Mouse (Mus musculus): ENCODE measurements around the gene Dhps. TPM values are rescaled to one million over a fixed set of nuclear protein-coding genes. Genes with fewer than 3 reads are reported as not detected.

Dhps gene
- 10 to 100 TPM; 57.9 to 67.6 TPM for total RNA-seq (2021)
- long read RNA-seq, experiment 1, transcript Dhps-201 (9 exons, 1,333 nt) = major isoform, 52 of 65 reads
- long read RNA-seq, experiment 1, partial matches to known transcripts = 2 of 65 reads
- long read RNA-seq, experiment 1, other reads (novel, unspliced or antisense) = 10 of 65 reads
- long read RNA-seq, experiment 2, transcript Dhps-201 (9 exons, 1,333 nt) = major isoform, 28 of 46 reads
- long read RNA-seq, experiment 2, partial matches to known transcripts = 1 of 46 reads
- long read RNA-seq, experiment 2, other reads (novel, unspliced or antisense) = 15 of 46 reads

- peak; percentile 93 to 94 for DNase-seq (ENCODE audit: low spot score in 2 of 2)
- intact Hi-C loops (cut with DNase I) = no loop called here
Observed at GRCm38 (mm10) chr8:85071514-85072281, at the start of gene Dhps. TSS of gene Dhps (plus strand) at chr8:85071757.

- intact Hi-C loops (cut with DNase I) = no loop called here
- DNase-seq (ENCODE audit: low spot score in 2 of 2) = no peak
Observed at GRCm38 (mm10) chr8:85023846-85024245, 47.7 kb upstream of the Dhps start.

DNA sequence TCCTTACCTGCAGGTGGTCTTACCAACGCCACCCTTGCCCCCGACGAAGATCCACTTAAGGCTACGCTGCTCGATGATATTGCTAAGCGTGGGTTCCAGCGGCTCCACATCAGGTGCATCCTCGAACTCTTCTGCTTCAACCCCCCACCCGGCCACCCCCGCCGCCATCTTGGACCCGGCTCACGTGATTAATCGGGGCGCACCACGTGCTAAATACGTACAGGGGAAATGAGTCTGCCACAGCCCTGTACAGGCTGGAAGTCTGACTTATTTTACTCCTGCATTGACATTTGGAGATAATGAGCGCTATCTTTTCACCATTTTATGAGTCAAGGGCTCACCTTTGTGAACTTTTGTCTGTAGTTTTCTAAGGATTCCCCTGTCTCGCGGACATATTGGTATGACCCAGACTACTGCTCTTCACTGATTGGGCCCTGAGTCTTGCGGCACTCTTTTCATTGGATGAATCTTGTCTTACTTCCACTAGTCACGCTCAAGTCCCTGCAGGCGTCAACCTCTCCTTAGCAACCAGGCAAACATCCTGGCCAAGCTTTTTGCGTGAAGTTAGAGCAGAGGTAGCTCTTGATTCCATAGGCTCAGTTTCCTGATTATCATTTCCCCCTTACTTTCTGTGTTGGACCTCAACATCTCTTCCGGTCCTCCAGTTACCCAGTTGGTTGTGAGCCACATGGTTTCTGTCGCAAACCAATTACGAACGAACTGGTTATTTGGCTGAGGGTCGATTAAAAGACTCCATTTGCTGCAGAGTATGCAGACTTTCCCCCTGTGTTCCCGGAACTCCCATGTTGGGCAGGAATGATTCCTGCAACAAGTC lies 46.2 kb upstream of the Dhps start, which contains the start of gene Asna1:
TSS of gene Asna1 (minus strand) at position 184 of the 835 bp plus-strand sequence.
- intact Hi-C loops (cut with DNase I) = no loop called here
- DNase-seq (ENCODE audit: low spot score in 2 of 2) = peak; percentile 83 to 95

- DNase-seq (ENCODE audit: low spot score in 2 of 2) = peak; percentile 94 to 95
- intact Hi-C loops (cut with DNase I) = loop anchor here (2.0 kb wide), 1 partner anchor 52 kb away; no protein-coding TSS in a partner anchor
Observed at GRCm38 (mm10) chr8:85026670-85027515, 44.7 kb upstream of the Dhps start, which contains the start of gene Trir. TSS of gene Trir (plus strand) at chr8:85026823.

DNA sequence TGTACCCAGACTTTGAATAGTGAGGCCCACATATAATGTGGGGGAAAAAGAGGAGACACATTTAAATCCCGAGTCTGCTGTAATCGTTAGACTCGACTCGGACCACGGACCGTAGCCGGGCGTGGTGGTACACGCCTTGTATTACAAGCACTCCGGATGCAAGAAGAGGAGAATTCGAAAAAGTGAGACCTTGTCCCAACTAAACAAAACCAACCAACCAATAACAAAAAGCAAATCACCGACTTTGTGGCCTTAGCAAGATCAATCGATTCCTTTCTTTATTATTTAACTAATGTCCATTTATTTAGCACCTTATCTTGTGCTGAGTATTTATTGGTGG lies 44.1 kb upstream of the Dhps start:
- intact Hi-C loops (cut with DNase I) = loop anchor here (2.0 kb wide), 1 partner anchor 53 kb away; no protein-coding TSS in a partner anchor
- DNase-seq (ENCODE audit: low spot score in 2 of 2) = no peak

DNA sequence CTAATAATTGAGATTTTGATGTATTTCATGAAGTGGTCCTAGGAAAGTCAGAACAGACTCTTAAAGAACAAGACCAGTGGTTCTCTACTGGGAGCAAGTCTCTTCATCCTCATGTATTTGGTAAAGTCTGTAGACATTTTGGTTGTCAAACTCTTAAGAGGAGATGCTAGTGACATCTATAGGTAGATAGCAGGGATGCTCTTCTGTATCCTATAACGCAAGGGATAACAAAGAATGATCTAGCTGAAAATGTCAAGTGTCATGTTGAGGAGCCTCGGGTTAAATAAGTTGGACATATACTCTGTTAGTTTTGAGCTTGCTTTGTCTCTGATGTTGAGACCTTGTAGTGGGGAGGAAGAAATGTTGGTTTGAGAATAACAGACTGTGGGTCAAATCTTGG lies 43.6 kb upstream of the Dhps start:
- no peak for DNase-seq (ENCODE audit: low spot score in 2 of 2)
- intact Hi-C loops (cut with DNase I) = loop anchor here (2.0 kb wide), 1 partner anchor 53 kb away; no protein-coding TSS in a partner anchor

DNA sequence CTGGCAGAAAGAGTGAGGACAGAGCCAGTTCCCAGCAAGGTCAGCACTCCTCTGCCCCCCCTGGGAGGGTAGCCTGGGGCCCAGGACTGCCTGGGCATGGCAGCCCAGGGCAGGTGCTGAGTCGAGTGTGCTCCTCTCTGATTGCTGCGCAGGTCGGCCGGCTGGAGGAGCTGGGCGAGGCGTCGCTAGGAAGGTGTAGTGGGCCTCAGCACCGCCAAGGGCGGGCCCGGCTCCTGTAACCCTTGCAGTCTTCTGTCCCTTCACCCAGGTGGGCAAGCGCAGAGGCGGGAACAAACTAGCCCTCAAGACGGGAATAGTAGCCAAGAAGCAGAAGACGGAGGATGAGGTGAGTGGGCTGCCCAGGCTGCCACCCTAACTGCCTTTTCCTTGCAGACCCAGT lies 42.3 kb upstream of the Dhps start:
- intact Hi-C loops (cut with DNase I) = no loop called here
- no peak for DNase-seq (ENCODE audit: low spot score in 2 of 2)

GRCm38 (mm10) chr8:85032622-85033311 lies 38.8 kb upstream of the Dhps start:
- DNase-seq (ENCODE audit: low spot score in 2 of 2) = no peak
- intact Hi-C loops (cut with DNase I) = no loop called here

- intact Hi-C loops (cut with DNase I) = no loop called here
Observed at GRCm38 (mm10) chr8:85033867-85034266, 37.7 kb upstream of the Dhps start.

DNA sequence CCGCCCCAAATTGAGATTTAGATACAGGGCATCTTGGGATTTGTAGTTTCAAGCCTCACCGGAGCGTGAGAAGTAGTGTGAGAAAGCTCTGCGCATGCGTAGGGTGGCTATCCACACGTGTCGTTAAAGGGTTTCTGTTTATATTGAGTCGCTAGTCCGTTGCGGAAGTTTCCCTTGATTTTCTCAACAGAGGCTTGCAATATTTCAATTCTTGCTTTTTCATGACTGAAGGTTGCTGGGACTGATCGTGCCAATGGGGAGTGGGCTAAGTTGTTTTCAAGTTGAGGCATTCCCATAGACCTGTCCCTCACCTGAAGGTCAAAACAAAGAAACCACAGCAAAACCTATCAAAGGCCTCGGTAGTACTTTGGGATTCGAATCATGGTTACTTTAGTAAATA lies 36.8 kb upstream of the Dhps start:
- intact Hi-C loops (cut with DNase I) = no loop called here
- DNase-seq (ENCODE audit: low spot score in 2 of 2) = peak; percentile 84 to 85

More at GRCm38 (mm10) chr8:85033867-85034266, 37.7 kb upstream of the Dhps start:
- no peak for DNase-seq (ENCODE audit: low spot score in 2 of 2)

DNA sequence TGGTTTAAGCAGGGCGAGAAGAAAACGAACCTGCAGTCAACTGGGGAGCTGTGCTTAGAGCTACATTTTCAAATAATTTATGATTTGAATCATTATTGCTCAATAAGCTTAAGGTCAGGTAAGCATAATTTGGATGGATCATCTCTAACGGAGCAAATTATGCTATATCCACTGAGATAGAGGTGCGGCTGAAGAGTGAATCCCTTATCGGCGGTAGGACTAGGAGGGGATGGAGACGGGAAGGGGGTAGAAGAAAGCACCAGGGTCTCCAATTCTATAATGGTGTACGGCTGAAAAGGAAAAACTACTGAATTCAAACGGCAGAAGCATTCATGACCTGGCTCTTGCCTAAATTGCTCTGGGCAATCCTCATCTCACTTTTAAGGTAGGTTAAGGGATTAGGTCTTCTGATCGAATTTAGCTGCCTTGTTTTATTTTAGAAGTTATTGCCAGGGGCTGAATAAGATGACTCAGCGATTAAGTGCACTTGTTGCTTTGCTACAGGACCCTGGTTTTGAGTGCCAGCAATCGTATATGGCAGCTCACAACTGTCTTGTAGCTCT lies 36.3 kb upstream of the Dhps start:
- intact Hi-C loops (cut with DNase I) = no loop called here
- no peak for DNase-seq (ENCODE audit: low spot score in 2 of 2)

- intact Hi-C loops (cut with DNase I) = no loop called here
- DNase-seq (ENCODE audit: low spot score in 2 of 2) = peak in 1 of 2 experiments; percentile 42
Observed at GRCm38 (mm10) chr8:85035728-85036310, 35.7 kb upstream of the Dhps start.

DNA sequence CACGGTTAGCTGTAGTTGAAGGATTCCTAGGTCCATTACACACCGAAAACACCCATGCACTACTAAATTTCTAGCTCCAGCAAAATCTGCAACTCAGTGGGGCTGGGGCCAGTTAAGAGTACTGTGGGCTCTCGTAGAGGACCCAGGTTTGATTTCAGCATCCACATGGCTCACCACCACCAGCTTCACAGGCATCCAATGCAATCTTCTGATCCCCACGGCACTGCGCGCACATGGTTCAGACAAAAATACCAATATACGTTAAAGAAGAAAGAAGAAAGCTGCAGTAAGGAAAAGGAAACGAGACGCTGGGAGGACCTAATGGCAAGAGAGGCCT lies 35.2 kb upstream of the Dhps start:
- intact Hi-C loops (cut with DNase I) = no loop called here

GRCm38 (mm10) chr8:85036718-85037365 lies 34.7 kb upstream of the Dhps start, which contains the start of gene Tnpo2:
TSS of gene Tnpo2 (plus strand) at chr8:85036915.
- intact Hi-C loops (cut with DNase I) = no loop called here
- DNase-seq (ENCODE audit: low spot score in 2 of 2) = peak; percentile 95 to 98

More for the DNA sequence above, 35.2 kb upstream of the Dhps start:
- no peak for DNase-seq (ENCODE audit: low spot score in 2 of 2)

DNA sequence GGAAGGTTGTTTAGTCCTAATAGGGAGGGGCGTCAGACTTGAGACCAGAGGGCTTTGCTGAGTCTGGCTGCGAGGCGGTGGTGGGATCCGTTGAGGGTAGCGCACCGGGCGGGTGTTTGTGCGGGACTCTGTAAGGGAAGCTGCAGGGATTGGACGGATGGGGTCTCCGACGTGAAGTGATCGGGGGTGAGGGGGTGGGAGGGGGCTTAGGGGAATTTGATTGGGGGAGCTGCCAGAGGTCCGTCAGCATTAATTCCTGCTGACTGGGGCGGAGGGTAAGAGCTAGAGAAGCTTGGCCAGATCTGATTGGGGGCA lies 34.2 kb upstream of the Dhps start:
- intact Hi-C loops (cut with DNase I) = no loop called here
- DNase-seq (ENCODE audit: low spot score in 2 of 2) = no peak

DNA sequence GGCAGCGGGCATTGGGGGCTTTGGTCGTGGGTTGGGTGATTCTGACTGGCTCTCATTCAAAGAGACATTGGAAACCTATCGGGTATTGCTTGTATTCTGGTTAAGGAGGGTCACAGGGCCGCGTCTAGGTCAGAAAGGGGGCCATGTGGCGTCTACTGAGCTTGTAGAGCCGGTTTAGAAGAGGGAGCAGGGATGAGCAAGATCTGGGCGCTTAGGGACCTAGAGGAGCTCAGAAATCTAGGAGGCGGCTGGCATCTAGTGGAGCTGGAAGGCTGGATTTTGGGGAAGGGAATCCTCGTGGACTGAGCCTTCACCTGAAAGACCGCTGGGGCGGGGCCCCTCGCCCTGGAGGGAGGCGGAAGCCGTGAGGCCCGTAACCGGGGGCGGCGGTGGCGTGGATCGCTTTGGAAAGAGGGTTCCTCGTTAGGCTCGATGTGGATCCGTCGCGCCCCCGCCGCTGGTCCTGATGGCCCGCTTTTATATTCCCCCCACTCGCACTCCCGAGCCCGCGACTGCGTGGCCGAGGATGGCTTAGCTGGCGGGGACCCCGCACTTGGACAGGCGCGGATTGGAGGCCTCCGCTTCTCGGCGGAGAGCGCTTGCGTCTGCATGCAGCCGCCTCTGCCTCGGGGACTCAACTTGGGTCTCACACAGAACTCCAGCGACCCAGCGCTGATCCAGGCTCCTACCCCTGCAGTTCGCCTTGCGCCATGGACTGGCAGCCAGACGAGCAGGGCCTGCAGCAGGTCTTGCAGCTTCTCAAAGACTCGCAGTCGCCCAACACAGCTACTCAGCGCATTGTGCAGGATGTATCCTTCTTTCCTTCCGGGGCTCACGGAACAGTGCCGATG lies 33.7 kb upstream of the Dhps start:
- intact Hi-C loops (cut with DNase I) = no loop called here
- DNase-seq (ENCODE audit: low spot score in 2 of 2) = peak; percentile 49 to 51

All from left cerebral cortex, postnatal 14 days (tissue).